7 mouse cellular contexts compared by ENCODE assay signal in genomic region chr4:130273698-130274345, GRCm38 (mm10). TPM values are rescaled to one million over a fixed set of nuclear protein-coding genes. Genes with fewer than 3 reads are reported as not detected.
DNase-seq lines count a peak whose midpoint lies in the region; ATAC-seq lines count a peak whose summit lies in the region.

No protein-coding gene starts in this region.

- H3K27me3 ChIP-seq in lung, embryonic 15.5 days = peaks cover 52% of the 10 kb centered on the region
- peaks cover 70% of the 10 kb centered on the region for H3K27me3 ChIP-seq in forebrain, embryonic 10.5 days (ENCODE audit: poor library complexity, severe bottlenecking)

- ATAC-seq in lung, embryonic 15.5 days (ENCODE audit: borderline replicate concordance, extremely low read depth, low FRiP score, low TSS enrichment) = peak; percentile 16; the same call in 1 of the 2 replicates

- H3K36me3 ChIP-seq in lung, embryonic 15.5 days = no peaks in the 10 kb centered on the region
- peaks cover 7% of the 10 kb centered on the region for H3K36me3 ChIP-seq in forebrain, embryonic 10.5 days (replicated peaks)

- DNase-seq in lung, postnatal 36 days = no peak
- DNase-seq in cerebellum, adult 11 months = peak; percentile 55
- DNase-seq in forebrain, embryonic 10.5 days (ENCODE audit: extremely low spot score, low spot score) = no peak
- DNase-seq in left cerebral cortex, adult 8-10 months (ENCODE audit: low spot score in 2 of 2) = peak; percentile 34 to 64
- peak; percentile 63 for DNase-seq in right cerebral cortex, postnatal 25 days
- DNase-seq in spleen, adult 18-20 months = no peak

- H3K27ac ChIP-seq in lung, embryonic 15.5 days = no peak overlapping the region
- H3K27ac ChIP-seq in forebrain, embryonic 10.5 days = peak overlapping the region; percentile 97

- H3K4me2 ChIP-seq in lung, embryonic 15.5 days = peak overlapping the region; percentile 89

- peaks cover 18% of the 10 kb centered on the region for H3K4me1 ChIP-seq in lung, embryonic 15.5 days
- H3K4me1 ChIP-seq in forebrain, embryonic 10.5 days = peaks cover 44% of the 10 kb centered on the region

- peak overlapping the region; percentile 55 for H3K4me3 ChIP-seq in lung, embryonic 15.5 days
- peak overlapping the region; percentile 81 for H3K4me3 ChIP-seq in forebrain, embryonic 10.5 days

- 14% methylated on average over 11 of the region's 12 CpGs for WGBS in lung, embryonic 15.5 days
- 6% methylated on average over 12 of the region's 12 CpGs for WGBS in forebrain, embryonic 10.5 days

- 0 out of 2 replicates have a peak overlapping the region, but pooled peaks have one; percentile 45 for H3K9ac ChIP-seq in lung, embryonic 15.5 days

- no peaks in the 10 kb centered on the region for H3K9me3 ChIP-seq in lung, embryonic 15.5 days
- H3K9me3 ChIP-seq in forebrain, embryonic 10.5 days = no peaks in the 10 kb centered on the region

RNA-seq across cellular contexts. Expression of gene Serinc2, which starts 5.2 kb away (rescaled TPM):
- 19.0 and 20.0 TPM in 2 replicates for polyA plus RNA-seq in lung, embryonic 15.5 days (2015; fragmentation: Nextera tagmentation; extraction: Ambion mirVana)
- polyA plus RNA-seq in forebrain, embryonic 10.5 days (2016; fragmentation: Nextera tagmentation; extraction: Ambion mirVana) = 53.3 and 63.2 TPM in 2 replicates
- 1 to 10 TPM; 5.0 to 7.8 (median 6.5) TPM for total RNA-seq in left cerebral cortex, adult 8-10 months (2022)

RNA-seq across cellular contexts. Expression of gene Fabp3, which starts 34.6 kb away (rescaled TPM):
- 39.5 and 51.4 TPM in 2 replicates for polyA plus RNA-seq in lung, embryonic 15.5 days (2015; fragmentation: Nextera tagmentation; extraction: Ambion mirVana)
- polyA plus RNA-seq in forebrain, embryonic 10.5 days (2016; fragmentation: Nextera tagmentation; extraction: Ambion mirVana) = 16.2 and 18.8 TPM in 2 replicates
- 100 to 1,000 TPM; 131 to 144 (median 138) TPM for total RNA-seq in left cerebral cortex, adult 8-10 months (2022)

RNA-seq across cellular contexts. Expression of gene Gm10570, which starts 34.7 kb away (rescaled TPM):
- polyA plus RNA-seq in lung, embryonic 15.5 days (2015; fragmentation: Nextera tagmentation; extraction: Ambion mirVana) = 0.47 TPM in 1 of 2 replicates, not detected in the other
- polyA plus RNA-seq in forebrain, embryonic 10.5 days (2016; fragmentation: Nextera tagmentation; extraction: Ambion mirVana) = not detected in 2 replicates
- total RNA-seq in left cerebral cortex, adult 8-10 months (2022) = 1 to 10 TPM in 3 of 4 experiments, not detected in 1; 1.7 to 2.5 (median 2.2) TPM

RNA-seq across cellular contexts. Expression of gene Gm853, which starts 51.6 kb away (rescaled TPM):
- polyA plus RNA-seq in lung, embryonic 15.5 days (2015; fragmentation: Nextera tagmentation; extraction: Ambion mirVana) = not detected in 2 replicates
- polyA plus RNA-seq in forebrain, embryonic 10.5 days (2016; fragmentation: Nextera tagmentation; extraction: Ambion mirVana) = not detected in 2 replicates
- total RNA-seq in left cerebral cortex, adult 8-10 months (2022) = not detected

Comparison
In these comparisons a context has a peak if more than half of its experiments do, and no peak if none do; other contexts are left out.
1. DNase-seq: peak in cerebellum, adult 11 months (single experiment), left cerebral cortex, adult 8-10 months (2 of 2) and right cerebral cortex, postnatal 25 days (single experiment); none in lung, postnatal 36 days (single experiment), forebrain, embryonic 10.5 days (single experiment) and spleen, adult 18-20 months (0 of 2).